Mouse (Mus musculus) bone marrow macrophage, adult 2 months (primary cell): ENCODE measurements around the gene Hpgds.

Experiments used
- CTCF ChIP-seq: IDR thresholded peaks from 2 replicates; pipeline ENCODE4 v1.5.1; 2012; ENCODE audit warnings: low read depth, mild to moderate bottlenecking, low read length, moderate library complexity
- POLR2A ChIP-seq: IDR thresholded peaks from 2 replicates; pipeline ENCODE4 v1.6.1; 2012; ENCODE audit warnings: mild to moderate bottlenecking, low read depth, low read length, borderline replicate concordance

GRCm38 (mm10) chr6:65132376-65132775 lies 12.3 kb downstream of the Hpgds start:
- TF ChIP-seq CTCF (no peak), POLR2A (no peak)
